Mouse (Mus musculus) embryonic fibroblast, embryonic 13.5 days (primary cell): ENCODE measurements around the gene Asap2.

Source experiments
- CTCF ChIP-seq: IDR thresholded peaks from 2 replicates; pipeline ENCODE4 v1.5.1; 2011; ENCODE audit warnings: mild to moderate bottlenecking, control low read depth, low read length, moderate library complexity, borderline replicate concordance; ENCODE audit not compliant: insufficient read depth
- POLR2A ChIP-seq: IDR thresholded peaks from 2 replicates; pipeline ENCODE4 v1.6.1; 2011; ENCODE audit warnings: low read depth, mild to moderate bottlenecking, control low read depth, low read length, moderate library complexity

- TF ChIP-seq CTCF (no peak), POLR2A (no peak)
Measured at GRCm38 (mm10) chr12:21301932-21302331, 311.7 kb downstream of the Asap2 start.
